Mouse (Mus musculus): ENCODE data around the gene Olfr263. TPM values are rescaled to one million over a fixed set of nuclear protein-coding genes. Genes with fewer than 3 reads are reported as not detected.

Olfr263 gene
- polyA plus RNA-seq, 1 experiment = not detected

DNA sequence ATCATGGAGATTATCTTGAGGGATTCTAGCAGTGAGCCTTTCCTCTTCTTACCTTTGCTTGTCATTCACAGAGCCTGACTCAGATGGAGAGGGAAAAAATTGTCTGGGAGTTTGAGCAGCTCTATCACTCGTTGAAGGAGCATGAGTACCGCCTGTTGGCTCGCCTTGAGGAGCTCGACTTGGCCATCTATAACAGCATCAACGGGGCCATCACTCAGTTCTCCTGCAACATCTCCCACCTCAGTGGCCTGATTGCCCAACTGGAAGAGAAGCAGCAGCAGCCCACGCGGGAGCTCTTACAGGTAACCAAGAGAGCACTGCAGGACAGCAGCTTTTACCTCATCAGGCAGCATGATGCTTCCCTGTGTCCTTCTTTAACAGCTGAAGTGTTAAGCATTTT, 54.2 kb downstream of the Olfr263 start:
- Histone ChIP-seq H3K27me3 (ENCODE audit: control insufficient read depth, insufficient read depth, low read length) (no peaks in the 10 kb centered on the region), H3K4me1 (ENCODE audit: control insufficient read depth, insufficient read depth, insufficient read length, low read length) (no peaks in the 10 kb centered on the region; the same call in 1 of the 2 replicates), H3K36me3 (ENCODE audit: control insufficient read depth, insufficient read depth, low read length) (peaks cover 40% of the 10 kb centered on the region), H3K4me3 (ENCODE audit: low read depth, low read length) (no peak overlapping the region), H3K27ac (ENCODE audit: insufficient read depth, low read depth, low read length) (no peak overlapping the region)
- WGBS = 84% methylated on average over 7 of the region's 7 CpGs
- TF ChIP-seq POLR2A (IDR thresholded peaks at IDR 0.05; ENCODE audit: low read depth, low read length) = no peak

- Histone ChIP-seq H3K27me3 (ENCODE audit: control insufficient read depth, insufficient read depth, low read length) (no peaks in the 10 kb centered on the region), H3K27ac (ENCODE audit: insufficient read depth, low read depth, low read length) (no peak overlapping the region), H3K4me3 (ENCODE audit: low read depth, low read length) (no peak overlapping the region), H3K4me1 (ENCODE audit: control insufficient read depth, insufficient read depth, insufficient read length, low read length) (no peaks in the 10 kb centered on the region; the same call in 1 of the 2 replicates), H3K36me3 (ENCODE audit: control insufficient read depth, insufficient read depth, low read length) (peaks cover 55% of the 10 kb centered on the region)
- TF ChIP-seq CTCF (IDR thresholded peaks at IDR 0.05; ENCODE audit: extremely low read depth, insufficient read length, insufficient replicate concordance, low read depth, low read length) (no peak), POLR2A (IDR thresholded peaks at IDR 0.05; ENCODE audit: low read depth, low read length) (no peak)
- WGBS = 84% methylated on average over 4 of the region's 4 CpGs
Observed at GRCm38 (mm10) chr13:21185521-21185920, 56.1 kb downstream of the Olfr263 start.

Other genes starting within 250 kb of the Olfr263 start
- not detected in 2 replicates for gene Olfr1370, start 54.7 kb upstream of the Olfr263 start, polyA plus RNA-seq (2012; rRNA removed)
- gene Olfr1369-ps1, start 18.2 kb upstream of the Olfr263 start, polyA plus RNA-seq (2012; rRNA removed) = not detected in 2 replicates
- gene Olfr1368, start 16.2 kb downstream of the Olfr263 start, polyA plus RNA-seq (2012; rRNA removed) = not detected in 2 replicates
- 34.0 and 46.4 TPM in 2 replicates for gene Trim27, start 49.8 kb downstream of the Olfr263 start, polyA plus RNA-seq (2012; rRNA removed)
- not detected in 2 replicates for gene Gpx5, start 163.1 kb downstream of the Olfr263 start, polyA plus RNA-seq (2012; rRNA removed)
- not detected in 2 replicates for gene Gpx6, start 182.5 kb downstream of the Olfr263 start, polyA plus RNA-seq (2012; rRNA removed)
- gene Olfr1367, start 217.3 kb downstream of the Olfr263 start, polyA plus RNA-seq (2012; rRNA removed) = not detected in 2 replicates
- 0.13 and 0.38 TPM in 2 replicates for gene Zscan12, start 233.2 kb downstream of the Olfr263 start, polyA plus RNA-seq (2012; rRNA removed)

Data from small intestine, adult 2 months (tissue).